Mouse (Mus musculus) embryonic fibroblast, embryonic 13.5 days (primary cell): ENCODE measurements at regions not wholly inside any gene's neighbourhood (a gene's known extent, or its start where the extent isn't known, plus 50 kb on each side); places are given as distances from the start of the nearest gene placed in this dataset.

Experiments used
- H3K27ac ChIP-seq: 2 replicates; pipeline ENCODE4 v1.5.1; 2012; ENCODE audit warnings: low read length, control low read depth, inconsistent platforms; ENCODE audit not compliant: insufficient read depth
- H3K4me1 ChIP-seq: 2 replicates; pipeline ENCODE4 v1.6.1; 2011; ENCODE audit warnings: low read length; ENCODE audit not compliant: control insufficient read depth, insufficient read depth
- H3K4me3 ChIP-seq: 2 replicates; pipeline ENCODE4 v1.5.1; 2011; ENCODE audit warnings: mild to moderate bottlenecking, control low read depth, low read length; ENCODE audit not compliant: insufficient read depth
- CTCF ChIP-seq: IDR thresholded peaks from 2 replicates; pipeline ENCODE4 v1.5.1; 2011; ENCODE audit warnings: mild to moderate bottlenecking, control low read depth, low read length, moderate library complexity, borderline replicate concordance; ENCODE audit not compliant: insufficient read depth
- POLR2A ChIP-seq: IDR thresholded peaks from 2 replicates; pipeline ENCODE4 v1.6.1; 2011; ENCODE audit warnings: low read depth, mild to moderate bottlenecking, control low read depth, low read length, moderate library complexity

GRCm38 (mm10) chr2:114938416-114939147, 283.8 kb upstream of the Dph6 start:
- TF ChIP-seq POLR2A, result no peak
- TF ChIP-seq CTCF, result no peak
- Histone ChIP-seq H3K4me3 (no peak overlapping the region), H3K4me1 (no peaks in the 10 kb centered on the region), H3K27ac (no peak overlapping the region)

- TF ChIP-seq POLR2A (no peak), CTCF (no peak)
Observed at GRCm38 (mm10) chr2:114966111-114966510, 311.3 kb upstream of the Dph6 start.

GRCm38 (mm10) chr2:114968651-114969050, 313.9 kb upstream of the Dph6 start:
- no peak for TF ChIP-seq POLR2A
- no peak for TF ChIP-seq CTCF
- no peak overlapping the region for H3K27ac ChIP-seq
- H3K4me3 ChIP-seq, result no peak overlapping the region
- no peaks in the 10 kb centered on the region for H3K4me1 ChIP-seq

More at GRCm38 (mm10) chr2:114966111-114966510, 311.3 kb upstream of the Dph6 start:
- Histone ChIP-seq H3K4me3 (no peak overlapping the region), H3K27ac (no peak overlapping the region), H3K4me1 (no peaks in the 10 kb centered on the region)

GRCm38 (mm10) chr2:114993419-114993818, 338.7 kb upstream of the Dph6 start:
- TF ChIP-seq POLR2A (no peak), CTCF (no peak)
- Histone ChIP-seq H3K4me3 (no peak overlapping the region), H3K4me1 (peaks cover 3% of the 10 kb centered on the region; the same call in 1 of the 2 replicates), H3K27ac (no peak overlapping the region)

- TF ChIP-seq POLR2A, result no peak
- TF ChIP-seq CTCF, result no peak
Observed at GRCm38 (mm10) chr2:114993882-114994281, 339.1 kb upstream of the Dph6 start.

GRCm38 (mm10) chr2:114994691-114995347, 340.1 kb upstream of the Dph6 start:
- H3K27ac ChIP-seq, result no peak overlapping the region
- H3K4me1 ChIP-seq, result peaks cover 3% of the 10 kb centered on the region; the same call in 1 of the 2 replicates
- H3K4me3 ChIP-seq, result no peak overlapping the region
- TF ChIP-seq POLR2A (no peak), CTCF (no peak)

More at GRCm38 (mm10) chr2:114993882-114994281, 339.1 kb upstream of the Dph6 start:
- Histone ChIP-seq H3K4me1 (peaks cover 3% of the 10 kb centered on the region; the same call in 1 of the 2 replicates), H3K27ac (no peak overlapping the region), H3K4me3 (no peak overlapping the region)

- Histone ChIP-seq H3K27ac (no peak overlapping the region; the same call in 1 of the 2 replicates), H3K4me3 (no peak overlapping the region), H3K4me1 (no peaks in the 10 kb centered on the region)
- TF ChIP-seq CTCF, result no peak
- no peak for TF ChIP-seq POLR2A
Observed at GRCm38 (mm10) chr2:115013916-115014315, 359.2 kb upstream of the Dph6 start.

GRCm38 (mm10) chr2:115026777-115027176, 372.0 kb upstream of the Dph6 start:
- TF ChIP-seq POLR2A (no peak), CTCF (no peak)
- Histone ChIP-seq H3K4me3 (no peak overlapping the region), H3K27ac (no peak overlapping the region), H3K4me1 (no peaks in the 10 kb centered on the region)

- Histone ChIP-seq H3K4me3 (no peak overlapping the region), H3K27ac (no peak overlapping the region), H3K4me1 (no peaks in the 10 kb centered on the region)
- TF ChIP-seq CTCF (no peak), POLR2A (no peak)
Observed at GRCm38 (mm10) chr2:115031134-115031533, 376.4 kb upstream of the Dph6 start.

- H3K4me3 ChIP-seq, result no peak overlapping the region
- TF ChIP-seq POLR2A (no peak), CTCF (no peak)
- H3K4me1 ChIP-seq, result no peaks in the 10 kb centered on the region
- no peak overlapping the region for H3K27ac ChIP-seq
Observed at GRCm38 (mm10) chr2:115036205-115036604, 381.4 kb upstream of the Dph6 start.
